Mouse (Mus musculus) left cerebral cortex, postnatal 36 days (tissue): ENCODE results near the gene Cpt1c. TPM values are rescaled to one million over a fixed set of nuclear protein-coding genes. Genes with fewer than 3 reads are reported as not detected.

ENCODE experiments used
- DNase-seq, 2 experiments: peaks; one replicate each; pipeline ENCODE4 v3.0.0; 2021 to 2022; ENCODE audit warnings: low spot score in 2 of 2, mixed read lengths in 1 of 2
- intact Hi-C: fragments of 180-260 bp; cut with DNase I; formaldehyde crosslinking; loops from one replicate; pipeline ENCODE4 v1.15.1; 2025
- microRNA-seq: library from miRNA; unstranded; fragments of <30 nt; microRNA quantifications from one replicate; pipeline ENCODE4 v1.2.0, GENCODE M21; 2022
- total RNA-seq, 2 experiments: library from RNA; stranded (reverse); gene quantifications; 2 replicates each; pipeline ENCODE4 v1.2.3; 2021

The Cpt1c gene
- total RNA-seq, 2 experiments from 2014 or later, result 85.4 to 97.7 TPM

DNA sequence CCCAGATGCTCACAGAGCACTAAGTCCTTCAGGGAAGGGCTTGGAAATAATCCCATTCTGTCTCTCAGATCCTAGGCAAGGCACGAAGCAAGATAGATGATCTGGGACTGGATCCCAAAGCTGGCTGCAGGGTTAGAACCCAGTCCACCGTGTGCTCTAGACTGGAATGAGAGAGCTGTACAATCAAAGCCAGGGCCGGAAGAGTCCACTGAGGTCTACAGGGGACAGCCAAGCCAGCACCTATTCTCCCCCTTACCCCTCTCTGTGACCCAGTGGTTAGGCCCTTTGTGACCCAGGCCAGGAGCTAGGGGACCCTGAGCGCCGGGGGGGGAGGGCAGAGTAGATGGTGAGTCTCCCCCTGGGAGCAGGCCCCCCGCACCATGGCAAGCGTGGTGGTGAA is 31.7 kb downstream of the Cpt1c start, which contains the start of gene Tsks:
Gene Tsks (plus strand): TSS at position 301 of the 400 bp plus-strand sequence.
- intact Hi-C loops, result no loop called here
- no peak for DNase-seq

GRCm38 (mm10) chr7:44938680-44939079 is 36.0 kb downstream of the Cpt1c start:
- intact Hi-C loops, result no loop called here
- no peak for DNase-seq

- intact Hi-C loops, result loop anchor here (5.0 kb wide), 1 partner anchor 43 kb away; the partner anchor contains the start of gene Cpt1c
- peak; percentile 99 to 100 for DNase-seq
Measured at GRCm38 (mm10) chr7:44929204-44930151, 45.2 kb downstream of the Cpt1c start, which contains the start of gene Ap2a1. TSS of gene Ap2a1 (minus strand) at chr7:44929496.

- intact Hi-C loops, result loop anchor here (5.0 kb wide), 1 partner anchor 44 kb away; the partner anchor contains the start of gene Cpt1c
- no peak for DNase-seq
Measured at GRCm38 (mm10) chr7:44928570-44928969, 46.1 kb downstream of the Cpt1c start.

- intact Hi-C loops, result loop anchor here (5.0 kb wide), 1 partner anchor 47 kb away; the partner anchor contains the start of gene Cpt1c
- DNase-seq, result no peak
Measured at GRCm38 (mm10) chr7:44925468-44925867, 49.2 kb downstream of the Cpt1c start.

DNA sequence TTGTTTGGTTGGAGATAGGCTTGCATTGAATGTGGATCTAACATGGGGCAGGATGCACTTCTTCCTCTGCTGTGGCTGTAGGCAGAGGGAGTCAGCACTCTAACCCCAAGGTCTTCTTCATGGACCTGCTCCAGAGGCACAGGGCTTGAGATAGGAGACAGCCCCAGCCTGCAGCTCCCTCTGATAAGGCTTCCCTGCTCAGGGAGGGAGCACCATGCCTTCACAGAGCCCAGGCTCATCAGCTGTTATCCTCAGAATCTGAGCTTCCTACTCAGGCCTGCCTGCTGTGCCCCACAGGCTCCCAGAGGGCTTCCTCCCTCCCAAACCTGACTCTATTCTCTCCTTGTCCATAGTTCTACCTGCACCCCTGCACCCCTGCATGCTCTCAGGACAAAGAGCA is 52.1 kb downstream of the Cpt1c start:
- DNase-seq, result no peak
- intact Hi-C loops, result loop anchor here (5.0 kb wide), 1 partner anchor 35 kb away; no protein-coding TSS in a partner anchor

DNA sequence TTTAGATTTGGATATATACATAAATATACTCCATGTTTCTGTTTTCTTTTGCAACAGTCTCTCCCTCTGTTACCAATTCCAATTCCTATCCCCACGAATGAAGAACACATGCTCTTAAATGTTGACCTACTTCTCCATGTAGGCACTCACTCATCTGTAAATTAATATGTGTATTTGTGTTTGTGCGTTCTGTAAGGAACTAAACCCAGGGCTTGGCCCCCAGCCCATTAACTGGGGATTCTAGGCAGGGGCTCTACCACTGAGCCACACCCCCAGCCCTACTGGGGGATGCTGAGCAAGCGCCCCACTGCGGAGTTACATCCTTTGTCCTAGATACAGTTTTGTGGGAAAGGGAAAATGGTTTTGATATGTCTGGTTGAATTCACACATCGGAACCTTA is 55.5 kb downstream of the Cpt1c start:
- intact Hi-C loops, result no loop called here
- no peak for DNase-seq

DNA sequence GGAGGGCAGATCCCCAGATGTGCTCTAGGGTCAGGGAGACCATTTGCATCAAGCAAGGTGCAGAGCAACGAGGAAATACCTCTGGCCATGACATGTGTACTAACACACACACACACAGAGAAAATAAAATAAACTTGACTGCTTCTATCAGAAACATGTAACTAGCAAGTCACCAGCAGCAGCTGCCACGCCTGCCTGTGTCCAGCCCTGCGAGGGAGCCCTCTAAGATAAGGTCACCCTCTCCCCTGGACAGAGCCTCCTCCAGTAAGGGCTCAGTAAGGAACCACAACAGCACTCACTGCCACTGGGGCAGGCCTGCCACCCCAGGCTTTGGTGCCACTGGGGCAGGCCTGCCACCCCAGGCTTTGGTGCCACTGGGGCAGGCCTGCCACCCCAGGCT is 56.4 kb downstream of the Cpt1c start:
- no peak for DNase-seq
- intact Hi-C loops, result no loop called here

- intact Hi-C loops, result no loop called here
- DNase-seq, result no peak
Measured at GRCm38 (mm10) chr7:44916881-44917280, 57.8 kb downstream of the Cpt1c start.

DNA sequence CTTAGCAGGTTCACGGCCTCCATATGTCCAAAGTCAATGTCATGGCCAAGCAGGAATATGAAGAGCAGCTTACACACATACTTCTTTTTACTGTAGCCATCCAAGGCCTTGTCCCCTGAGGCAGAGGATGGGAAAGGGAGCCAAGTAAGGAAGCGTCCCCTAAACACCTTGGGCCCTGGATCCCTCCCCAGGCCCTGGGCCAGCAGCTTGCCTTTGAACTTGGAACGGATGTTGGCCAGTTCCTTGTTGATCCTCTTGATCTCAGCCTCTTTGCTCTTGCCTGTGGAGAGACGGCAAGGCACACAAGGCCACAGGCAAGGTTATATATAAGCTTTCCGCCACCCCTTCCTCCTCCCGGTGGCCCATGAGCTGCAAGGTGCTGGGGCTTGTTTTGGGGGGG is 58.5 kb downstream of the Cpt1c start:
- intact Hi-C loops, result no loop called here

GRCm38 (mm10) chr7:44915314-44915713 is 59.3 kb downstream of the Cpt1c start:
- intact Hi-C loops, result no loop called here
- DNase-seq, result no peak

More for the DNA sequence above, 58.5 kb downstream of the Cpt1c start:
- no peak for DNase-seq

- intact Hi-C loops, result no loop called here
- DNase-seq, result no peak
Measured at GRCm38 (mm10) chr7:44914396-44914795, 60.3 kb downstream of the Cpt1c start.

Small RNAs within 50 kb of the gene (microRNA-seq; reads per million reads assigned to microRNA genes)
- 1.0 reads per million for gene Mir7054

Other genes starting within 250 kb of the Cpt1c start
- 10 to 100 TPM; 28.1 to 29.4 TPM for gene Vrk3, start 226.4 kb downstream of the Cpt1c start, total RNA-seq
- under 1 TPM; 0.32 to 0.36 TPM for gene Zfp473, start 223.8 kb downstream of the Cpt1c start, total RNA-seq
- 10 to 100 TPM; 28.1 to 32.2 TPM for gene Nup62, start 158.8 kb downstream of the Cpt1c start, total RNA-seq
- gene Il4i1, start 158.5 kb downstream of the Cpt1c start, total RNA-seq, result 1 to 10 TPM; 2.2 to 2.4 TPM
- 10 to 100 TPM; 22.2 to 26.5 TPM for gene Atf5, start 158.2 kb downstream of the Cpt1c start, total RNA-seq
- 10 to 100 TPM; 67.7 to 73.6 TPM for gene Akt1s1, start 125.9 kb downstream of the Cpt1c start, total RNA-seq
- gene Tbc1d17, start 125.8 kb downstream of the Cpt1c start, total RNA-seq, result 10 to 100 TPM; 71.9 to 75.6 TPM
- gene Pnkp, start 117.7 kb downstream of the Cpt1c start, total RNA-seq, result 10 to 100 TPM; 26.8 TPM
- 100 to 1,000 TPM; 284 to 285 TPM for gene Ptov1, start 105.1 kb downstream of the Cpt1c start, total RNA-seq
- gene Med25, start 82.1 kb downstream of the Cpt1c start, total RNA-seq, result 10 to 100 TPM; 91.7 to 98.1 TPM
- 10 to 100 TPM; 18.2 to 20.6 TPM for gene Fuz, start 78.8 kb downstream of the Cpt1c start, total RNA-seq
- 100 to 1,000 TPM; 346 to 355 TPM for gene Ap2a1, start 45.4 kb downstream of the Cpt1c start, total RNA-seq
- gene Tsks, start 31.6 kb downstream of the Cpt1c start, total RNA-seq, result 1 to 10 TPM; 1.4 to 3.4 TPM
- gene Prmt1, start 11.7 kb upstream of the Cpt1c start, total RNA-seq, result 100 to 1,000 TPM; 143 to 145 TPM
- gene Irf3, start 22.8 kb upstream of the Cpt1c start, total RNA-seq, result 10 to 100 TPM; 29.2 to 38.7 TPM
- gene Bcl2l12, start 23.9 kb upstream of the Cpt1c start, total RNA-seq, result 1 to 10 TPM; 1.8 to 2.6 TPM
- gene Scaf1, start 41.5 kb upstream of the Cpt1c start, total RNA-seq, result 100 to 1,000 TPM; 174 to 177 TPM
- gene Rras, start 43.1 kb upstream of the Cpt1c start, total RNA-seq, result 10 to 100 TPM; 12.9 to 13.9 TPM
- gene Prr12, start 78.0 kb upstream of the Cpt1c start, total RNA-seq, result 10 to 100 TPM; 64.9 to 75.3 TPM
- gene Nosip, start 87.6 kb upstream of the Cpt1c start, total RNA-seq, result 10 to 100 TPM; 59.7 to 63.7 TPM
- gene Prrg2, start 87.8 kb upstream of the Cpt1c start, total RNA-seq, result 1 to 10 TPM; 5.4 to 7.4 TPM
- 1 to 10 TPM; 3.8 to 4.9 TPM for gene Rcn3, start 117.4 kb upstream of the Cpt1c start, total RNA-seq
- gene Fcgrt, start 129.0 kb upstream of the Cpt1c start, total RNA-seq, result 10 to 100 TPM; 22.3 to 22.7 TPM
- 100 to 1,000 TPM; 405 to 466 TPM for gene Rps11, start 149.6 kb upstream of the Cpt1c start, total RNA-seq
- gene Rpl13a, start 153.9 kb upstream of the Cpt1c start, total RNA-seq, result 100 to 1,000 TPM; 614 to 796 TPM
- not detected for gene Gm45713, start 161.4 kb upstream of the Cpt1c start, total RNA-seq
- gene Flt3l, start 161.6 kb upstream of the Cpt1c start, total RNA-seq, result 1 to 10 TPM; 3.7 to 6.1 TPM
- 10 to 100 TPM; 44.8 to 53.6 TPM for gene Pih1d1, start 179.5 kb upstream of the Cpt1c start, total RNA-seq
- 10 to 100 TPM; 12.2 to 21.5 TPM for gene Aldh16a1, start 179.7 kb upstream of the Cpt1c start, total RNA-seq
- gene Slc17a7, start 189.1 kb upstream of the Cpt1c start, total RNA-seq, result 1,000 to 10,000 TPM; 1,276 to 1,585 TPM
- under 1 TPM; 0.17 to 0.50 TPM for gene Gfy, start 204.7 kb upstream of the Cpt1c start, total RNA-seq
- not detected for gene Pth2, start 206.1 kb upstream of the Cpt1c start, total RNA-seq
- gene Ccdc155, start 230.0 kb upstream of the Cpt1c start, total RNA-seq, result 1 to 10 TPM; 5.1 to 5.2 TPM
- 10 to 100 TPM; 25.9 to 29.9 TPM for gene Dkkl1, start 237.3 kb upstream of the Cpt1c start, total RNA-seq
- 1 to 10 TPM; 3.9 to 5.6 TPM for gene Tead2, start 240.9 kb upstream of the Cpt1c start, total RNA-seq